Mouse (Mus musculus): ENCODE measurements at regions not wholly inside any gene's neighbourhood (a gene's known extent, or its start where the extent isn't known, plus 50 kb on each side); places are given as distances from the start of the nearest gene placed in this dataset.

DNA sequence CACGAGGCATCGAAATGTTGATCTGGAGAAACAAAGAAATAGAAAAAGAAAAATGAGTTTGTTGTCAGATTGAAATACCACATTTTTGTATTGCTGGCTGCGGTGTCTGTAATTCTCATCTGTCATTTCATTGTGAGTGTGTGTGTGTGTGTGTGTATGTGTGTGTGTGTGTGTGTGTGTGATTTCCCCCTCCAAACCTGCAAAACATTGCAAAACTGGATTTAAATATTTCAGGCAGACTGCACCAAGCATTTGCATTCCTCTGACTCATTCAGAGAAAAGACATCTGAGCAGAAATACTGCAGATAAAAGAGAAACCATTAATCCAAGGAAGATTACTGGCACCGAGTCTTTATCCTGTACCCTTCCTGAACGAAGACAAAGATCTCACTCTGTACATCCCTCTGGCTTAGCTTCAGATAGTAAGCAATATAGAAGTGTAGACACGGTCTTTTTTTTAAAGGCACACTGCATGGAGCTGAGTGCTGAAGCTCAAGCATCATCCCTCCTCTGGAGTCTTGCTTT, 196.1 kb downstream of the Tmem38b start:
- TF ChIP-seq CTCF (IDR thresholded peaks at IDR 0.05; ENCODE audit: borderline replicate concordance, insufficient read depth, low read length) (no peak), POLR2A (IDR thresholded peaks at IDR 0.05; ENCODE audit: low read depth, low read length) (no peak)

Data from embryonic fibroblast, embryonic 13.5 days (primary cell).